Mouse (Mus musculus): Measurements from ENCODE around the gene Zfp90. TPM values are rescaled to one million over a fixed set of nuclear protein-coding genes. Genes with fewer than 3 reads are reported as not detected.

Zfp90 gene
- 32.3 and 32.7 TPM in 2 replicates for polyA plus RNA-seq (2016; fragmentation: Nextera tagmentation; extraction: Ambion mirVana)

DNA sequence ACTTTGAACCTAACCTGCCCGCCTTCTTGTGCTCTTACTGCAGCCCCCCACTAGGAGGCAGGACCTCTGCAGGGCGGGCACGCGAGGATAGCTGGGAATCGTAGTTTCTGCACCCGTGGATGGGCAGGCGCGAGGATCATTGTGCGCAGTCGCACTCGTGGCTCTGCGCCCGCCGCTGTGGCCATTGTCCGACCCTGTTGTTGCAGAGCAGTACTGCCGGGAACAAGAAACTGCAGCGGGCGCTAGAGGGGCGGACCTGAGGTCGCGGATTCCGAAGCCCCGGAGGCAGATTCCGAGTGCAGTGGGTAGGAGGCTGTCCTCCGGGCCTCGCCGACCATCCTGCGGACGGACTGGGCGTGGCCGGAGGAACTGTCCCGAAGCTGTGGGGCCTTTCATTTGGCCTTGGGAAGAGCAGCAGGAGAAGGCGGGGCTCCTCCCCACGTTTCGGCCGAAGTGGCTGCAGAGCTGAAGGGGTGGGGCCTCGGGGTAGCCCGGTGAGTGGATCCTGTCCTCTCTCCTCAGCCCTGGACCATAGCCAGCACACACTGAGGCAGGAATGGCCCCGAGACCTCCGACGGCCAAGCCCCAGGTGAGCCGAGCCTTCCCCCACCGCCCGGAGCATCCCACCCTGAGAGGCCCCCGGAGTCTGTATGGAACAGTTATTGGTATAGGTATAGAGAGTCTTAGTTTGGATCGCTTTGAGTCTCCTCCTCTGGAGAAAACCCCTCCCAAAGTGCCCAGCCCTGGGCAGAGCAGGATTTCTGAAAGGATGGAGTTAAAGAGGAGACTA lies at the start of gene Zfp90:
Gene Zfp90 (plus strand): TSS at position 146 of the 790 bp plus-strand sequence.
- peak; percentile 97 for ATAC-seq (ENCODE audit: low FRiP score, low read depth)
- peaks cover 11% of the 10 kb centered on the region; the same call in 1 of the 2 replicates for H3K4me1 ChIP-seq

DNA sequence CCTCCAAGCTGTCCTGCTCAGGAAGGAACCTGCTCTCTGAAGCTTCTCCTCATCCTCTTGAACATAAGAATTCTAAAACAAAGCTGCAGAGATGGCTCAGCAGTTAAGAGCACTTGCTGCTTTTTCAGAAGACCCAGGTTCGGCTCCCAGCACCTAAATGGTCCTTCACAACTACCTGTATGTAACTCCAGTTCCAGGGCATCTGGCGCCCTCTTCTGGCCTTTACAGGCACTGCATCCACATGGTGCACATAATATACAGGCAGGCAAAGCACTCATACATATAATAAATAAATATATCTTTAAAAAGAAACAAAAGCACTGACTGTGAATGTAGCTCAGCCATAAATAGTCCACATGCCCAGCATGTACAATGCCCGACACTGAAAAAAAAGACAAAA lies 46.6 kb upstream of the Zfp90 start:
- no peak overlapping the region for H3K27ac ChIP-seq
- WGBS = 76% methylated on average over 3 of the region's 3 CpGs
- H3K4me1 ChIP-seq = no peaks in the 10 kb centered on the region
- no peaks in the 10 kb centered on the region for H3K36me3 ChIP-seq
- H3K9me3 ChIP-seq = no peaks in the 10 kb centered on the region
- H3K4me2 ChIP-seq (replicated peaks) = no peak overlapping the region
- H3K27me3 ChIP-seq (replicated peaks) = no peaks in the 10 kb centered on the region
- ATAC-seq (ENCODE audit: low FRiP score, low read depth) = no peak
- H3K9ac ChIP-seq = no peak overlapping the region
- H3K4me3 ChIP-seq = no peak overlapping the region

More for the DNA sequence above, at the start of gene Zfp90:
- peak within 1 kb of the TSS; percentile 85 for H3K9ac ChIP-seq
- peak within 1 kb of the TSS; percentile 72 for H3K4me2 ChIP-seq (replicated peaks)
- peaks cover 38% of the 10 kb centered on the region for H3K36me3 ChIP-seq
- H3K4me3 ChIP-seq = peak within 1 kb of the TSS; percentile 74
- no peaks in the 10 kb centered on the region for H3K27me3 ChIP-seq (replicated peaks)
- WGBS = 1% methylated on average over 46 of the region's 46 CpGs
- peaks cover 8% of the 10 kb centered on the region; the same call in 1 of the 2 replicates for H3K9me3 ChIP-seq
- peak within 1 kb of the TSS; percentile 91 for H3K27ac ChIP-seq

DNA sequence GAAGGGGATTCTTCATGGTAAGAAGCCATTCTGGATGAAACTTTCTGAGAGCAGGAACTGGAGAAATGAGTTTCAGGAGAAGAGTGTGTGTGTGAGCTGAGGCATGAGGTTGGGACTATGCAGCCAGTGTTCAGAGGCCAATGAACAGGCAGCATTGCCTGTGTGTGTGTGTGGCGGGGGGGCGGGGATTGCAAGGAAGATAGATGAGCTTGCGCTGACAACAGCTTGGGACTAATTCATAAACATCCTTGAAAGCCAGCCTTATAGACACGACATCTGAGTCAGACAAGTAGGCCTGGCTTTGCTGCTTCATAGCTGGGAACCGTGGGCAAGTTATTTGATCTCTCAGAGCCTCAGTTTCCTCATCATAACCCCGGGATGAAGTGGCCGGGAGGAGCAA lies 46.1 kb upstream of the Zfp90 start:
- H3K27ac ChIP-seq = no peak overlapping the region
- H3K4me2 ChIP-seq (replicated peaks) = no peak overlapping the region
- no peaks in the 10 kb centered on the region for H3K36me3 ChIP-seq
- H3K4me3 ChIP-seq = no peak overlapping the region
- no peak for ATAC-seq (ENCODE audit: low FRiP score, low read depth)
- H3K4me1 ChIP-seq = no peaks in the 10 kb centered on the region
- 89% methylated on average over 7 of the region's 7 CpGs for WGBS
- H3K9me3 ChIP-seq = no peaks in the 10 kb centered on the region
- H3K27me3 ChIP-seq (replicated peaks) = no peaks in the 10 kb centered on the region
- no peak overlapping the region for H3K9ac ChIP-seq

DNA sequence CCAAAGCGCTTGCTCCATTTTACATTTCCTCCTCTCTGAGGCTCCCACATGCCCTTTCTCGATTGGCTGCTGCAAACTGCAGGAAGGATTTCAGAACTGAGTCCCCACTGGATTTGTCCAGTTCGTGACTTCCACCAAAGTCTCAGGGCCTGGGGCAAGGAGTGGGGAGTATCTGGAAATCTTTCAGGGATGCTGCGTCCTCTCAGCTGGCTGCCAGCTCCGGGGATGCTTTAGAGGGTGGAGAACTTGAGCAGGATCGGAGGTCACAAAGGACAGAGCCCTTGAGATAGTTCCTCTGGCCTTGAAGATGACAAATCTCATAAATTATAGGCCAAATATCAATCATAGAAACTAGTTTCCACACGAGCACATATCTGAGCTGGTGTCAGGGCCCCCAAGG lies 39.2 kb upstream of the Zfp90 start:
- H3K9ac ChIP-seq = no peak overlapping the region
- ATAC-seq (ENCODE audit: low FRiP score, low read depth) = no peak
- H3K4me3 ChIP-seq = no peak overlapping the region
- no peak overlapping the region for H3K4me2 ChIP-seq (replicated peaks)
- H3K27ac ChIP-seq = no peak overlapping the region
- H3K27me3 ChIP-seq (replicated peaks) = no peaks in the 10 kb centered on the region
- no peaks in the 10 kb centered on the region for H3K9me3 ChIP-seq
- H3K36me3 ChIP-seq = no peaks in the 10 kb centered on the region
- peaks cover 7% of the 10 kb centered on the region; the same call in 1 of the 2 replicates for H3K4me1 ChIP-seq
- 79% methylated on average over 7 of the region's 7 CpGs for WGBS

DNA sequence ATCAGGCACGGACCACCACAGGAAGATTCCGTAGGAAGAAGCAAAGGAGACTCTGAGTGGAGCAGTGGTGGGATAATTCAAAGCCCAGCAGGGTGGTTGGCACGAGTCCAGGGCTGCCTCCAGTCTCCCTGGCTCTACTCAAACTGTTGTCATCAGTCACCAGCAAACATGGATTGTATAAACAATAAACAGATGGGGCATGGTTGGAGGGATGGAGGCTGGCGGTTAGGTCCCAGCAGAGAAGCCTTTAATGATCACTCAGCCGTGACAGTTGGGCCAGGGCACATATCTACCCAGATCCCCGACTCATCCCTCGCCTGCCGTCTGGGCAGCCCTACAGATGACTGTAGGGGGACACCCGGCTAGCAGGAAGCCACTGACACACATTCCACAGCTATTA lies 38.3 kb upstream of the Zfp90 start:
- 0 out of 2 replicates have a peak, but pooled peaks have one; percentile 33 for ATAC-seq (ENCODE audit: low FRiP score, low read depth)
- WGBS = 34% methylated on average over 9 of the region's 9 CpGs
- H3K36me3 ChIP-seq = no peaks in the 10 kb centered on the region

DNA sequence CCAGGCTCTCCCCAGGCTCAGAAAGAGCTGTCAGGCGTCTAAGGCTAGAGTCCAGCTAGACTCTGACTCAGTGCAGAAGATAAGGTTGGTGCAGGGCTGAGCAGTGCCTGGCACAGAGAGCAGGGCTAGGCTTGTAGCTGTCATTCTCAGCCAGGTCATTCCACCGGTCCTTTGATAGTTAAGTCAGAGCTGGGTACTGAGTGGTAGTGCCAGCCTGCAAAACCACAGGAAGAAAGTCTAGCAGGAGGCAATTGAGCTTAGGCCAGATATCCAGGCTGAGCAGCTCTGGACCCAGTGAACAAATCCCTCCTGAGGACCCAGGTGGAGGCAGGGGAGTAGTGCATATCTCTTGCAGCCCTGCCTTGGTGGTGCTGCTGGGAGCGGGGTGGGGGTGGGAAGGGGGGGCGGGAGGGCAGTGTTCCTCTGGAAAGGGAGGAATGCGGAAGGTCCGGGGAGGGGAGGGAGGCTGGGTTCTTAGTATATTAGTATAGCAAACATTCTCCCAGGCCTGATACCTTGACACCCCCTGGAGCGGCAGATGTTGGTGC lies 36.6 kb upstream of the Zfp90 start:
- no peak for ATAC-seq (ENCODE audit: low FRiP score, low read depth)

More for the DNA sequence above, 38.3 kb upstream of the Zfp90 start:
- no peaks in the 10 kb centered on the region for H3K9me3 ChIP-seq
- H3K4me3 ChIP-seq = no peak overlapping the region
- H3K4me2 ChIP-seq (replicated peaks) = no peak overlapping the region
- H3K27ac ChIP-seq = no peak overlapping the region
- no peaks in the 10 kb centered on the region for H3K27me3 ChIP-seq (replicated peaks)
- H3K4me1 ChIP-seq = peaks cover 7% of the 10 kb centered on the region; the same call in 1 of the 2 replicates
- H3K9ac ChIP-seq = no peak overlapping the region

DNA sequence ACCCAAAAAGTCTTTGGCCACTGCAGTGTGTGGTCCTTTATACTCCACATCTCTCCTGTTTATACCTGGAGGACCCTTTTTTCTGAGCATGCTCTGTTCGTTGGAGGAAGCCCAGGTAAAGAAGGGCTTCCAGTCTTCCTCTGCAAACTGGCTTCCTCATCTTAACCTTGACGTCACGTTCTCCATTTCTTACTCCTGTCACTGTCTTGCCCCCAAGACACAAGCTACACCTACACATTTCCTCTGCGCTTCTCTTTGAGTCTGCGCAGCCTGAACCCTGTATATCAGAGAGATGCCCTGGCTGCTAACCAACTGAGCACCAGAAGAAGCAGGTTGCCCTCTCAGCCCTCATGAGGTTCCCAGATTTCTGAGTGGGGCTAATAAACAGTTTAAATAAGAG lies 35.8 kb upstream of the Zfp90 start:
- Histone ChIP-seq H3K27me3 (replicated peaks) (no peaks in the 10 kb centered on the region), H3K4me2 (replicated peaks) (no peak overlapping the region), H3K9me3 (no peaks in the 10 kb centered on the region), H3K36me3 (no peaks in the 10 kb centered on the region), H3K4me1 (peaks cover 7% of the 10 kb centered on the region; the same call in 1 of the 2 replicates), H3K27ac (no peak overlapping the region), H3K9ac (no peak overlapping the region), H3K4me3 (no peak overlapping the region)
- no peak for ATAC-seq (ENCODE audit: low FRiP score, low read depth)
- 91% methylated on average over 5 of the region's 5 CpGs for WGBS

More for the DNA sequence above, 36.6 kb upstream of the Zfp90 start:
- Histone ChIP-seq H3K9me3 (no peaks in the 10 kb centered on the region), H3K4me3 (no peak overlapping the region), H3K36me3 (no peaks in the 10 kb centered on the region), H3K27me3 (replicated peaks) (no peaks in the 10 kb centered on the region), H3K27ac (no peak overlapping the region), H3K9ac (no peak overlapping the region), H3K4me1 (peaks cover 7% of the 10 kb centered on the region; the same call in 1 of the 2 replicates), H3K4me2 (replicated peaks) (no peak overlapping the region)
- WGBS = 75% methylated on average over 7 of the region's 7 CpGs

DNA sequence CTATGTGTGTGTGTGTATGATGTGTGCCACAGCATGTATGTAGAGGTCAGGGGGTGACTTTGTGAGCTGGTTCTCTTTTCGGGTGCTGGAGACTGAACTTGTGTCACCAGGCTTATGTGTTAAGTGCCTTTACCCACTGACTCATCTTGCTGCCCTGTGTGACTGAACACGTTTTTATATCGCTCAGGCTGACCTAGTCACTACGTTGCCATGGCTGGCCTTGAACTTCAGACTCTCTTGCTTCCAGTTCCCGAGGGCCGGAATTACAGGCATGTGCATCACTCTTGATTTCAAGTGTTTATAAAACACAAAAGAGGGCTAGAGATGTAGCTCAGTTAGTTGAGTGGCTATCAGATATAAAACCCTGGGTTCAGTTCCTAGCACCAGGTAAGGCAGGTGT lies 34.1 kb upstream of the Zfp90 start:
- 91% methylated on average over 6 of the region's 6 CpGs for WGBS
- ATAC-seq (ENCODE audit: low FRiP score, low read depth) = no peak

DNA sequence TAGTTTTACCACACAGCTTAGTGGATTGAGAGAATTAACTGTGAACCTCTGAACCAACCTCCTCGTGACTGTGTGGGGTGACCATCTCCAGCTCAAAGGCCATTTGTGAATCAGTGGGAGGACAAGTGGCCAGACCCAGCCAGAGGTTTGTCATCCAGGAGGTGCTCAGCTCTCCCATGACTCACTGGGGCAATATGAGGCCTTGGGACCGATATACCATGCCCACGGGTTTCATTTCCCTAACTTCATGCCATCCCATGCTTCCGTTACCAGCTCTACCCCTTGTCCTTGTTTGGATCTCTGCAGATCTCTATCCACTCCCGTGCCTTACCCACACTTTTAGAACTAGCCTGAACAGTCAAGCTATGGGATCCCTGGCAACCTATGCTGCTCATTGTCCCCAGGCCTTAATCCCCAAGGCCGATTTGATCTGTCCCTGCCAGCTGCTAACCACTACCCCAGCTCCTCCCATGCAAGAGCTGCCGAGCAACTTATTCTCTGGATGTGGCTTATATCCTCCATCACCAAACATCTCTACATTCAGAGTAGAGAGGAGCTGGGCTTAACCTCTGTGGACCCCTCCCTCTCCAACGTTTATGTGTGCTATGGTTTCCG lies 27.2 kb upstream of the Zfp90 start:
- 88% methylated on average over 9 of the region's 9 CpGs for WGBS
- no peaks in the 10 kb centered on the region for H3K36me3 ChIP-seq
- no peaks in the 10 kb centered on the region for H3K4me1 ChIP-seq
- H3K27ac ChIP-seq = no peak overlapping the region
- H3K9me3 ChIP-seq = no peaks in the 10 kb centered on the region
- no peak overlapping the region for H3K4me3 ChIP-seq
- ATAC-seq (ENCODE audit: low FRiP score, low read depth) = no peak
- no peak overlapping the region for H3K4me2 ChIP-seq (replicated peaks)
- no peaks in the 10 kb centered on the region for H3K27me3 ChIP-seq (replicated peaks)
- H3K9ac ChIP-seq = no peak overlapping the region

More for the DNA sequence above, 34.1 kb upstream of the Zfp90 start:
- no peaks in the 10 kb centered on the region for H3K27me3 ChIP-seq (replicated peaks)
- H3K4me3 ChIP-seq = no peak overlapping the region
- H3K27ac ChIP-seq = no peak overlapping the region
- no peaks in the 10 kb centered on the region for H3K36me3 ChIP-seq
- no peak overlapping the region for H3K4me2 ChIP-seq (replicated peaks)
- peaks cover 7% of the 10 kb centered on the region; the same call in 1 of the 2 replicates for H3K4me1 ChIP-seq
- H3K9ac ChIP-seq = no peak overlapping the region
- H3K9me3 ChIP-seq = no peaks in the 10 kb centered on the region

DNA sequence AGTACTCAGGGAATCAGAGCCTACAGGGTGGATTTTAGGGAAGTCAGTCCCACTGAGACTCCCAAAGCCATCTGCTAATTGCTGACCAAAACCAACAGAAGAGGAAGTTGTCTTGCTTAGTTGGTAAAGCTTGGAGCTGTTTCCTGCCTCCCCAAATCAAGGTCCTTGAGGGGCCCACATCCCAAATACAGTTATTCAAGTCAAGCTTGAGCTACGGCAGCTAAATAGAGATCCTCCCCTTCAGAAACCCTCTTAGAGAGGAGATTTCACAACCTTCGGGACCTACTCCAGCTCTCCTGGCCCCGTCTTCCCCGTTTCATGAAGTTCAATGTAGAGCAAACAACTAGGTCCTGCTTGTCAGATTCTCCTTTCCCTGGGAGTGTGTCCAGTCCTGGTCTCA lies 20.6 kb upstream of the Zfp90 start:
- 88% methylated on average over 4 of the region's 4 CpGs for WGBS
- no peak overlapping the region for H3K9ac ChIP-seq
- H3K4me3 ChIP-seq = no peak overlapping the region
- H3K4me2 ChIP-seq (replicated peaks) = no peak overlapping the region
- H3K4me1 ChIP-seq = no peaks in the 10 kb centered on the region
- H3K36me3 ChIP-seq = no peaks in the 10 kb centered on the region
- no peak for ATAC-seq (ENCODE audit: low FRiP score, low read depth)
- H3K9me3 ChIP-seq = no peaks in the 10 kb centered on the region
- H3K27ac ChIP-seq = no peak overlapping the region
- no peaks in the 10 kb centered on the region for H3K27me3 ChIP-seq (replicated peaks)

DNA sequence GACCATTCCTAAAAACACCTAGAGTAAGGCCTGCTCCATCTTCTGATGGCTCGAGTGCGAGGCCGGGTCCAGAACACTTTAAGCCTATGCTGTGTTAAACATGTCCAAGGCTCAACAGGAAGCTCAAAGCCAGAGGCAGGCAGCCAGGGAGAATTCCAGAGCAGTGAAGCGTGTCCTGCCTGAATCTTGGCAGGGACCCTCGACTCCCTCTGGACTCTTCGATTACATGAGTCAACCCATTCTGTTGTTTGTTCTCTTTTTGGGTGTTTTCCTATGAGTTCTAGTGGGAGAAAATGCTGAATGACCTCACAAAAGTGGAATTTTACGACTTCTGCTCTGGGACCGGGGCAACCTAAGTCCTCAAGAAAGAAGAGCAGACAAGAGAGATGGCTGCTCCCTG lies 15.4 kb upstream of the Zfp90 start:
- no peaks in the 10 kb centered on the region for H3K27me3 ChIP-seq (replicated peaks)
- no peak overlapping the region for H3K4me2 ChIP-seq (replicated peaks)
- no peak for ATAC-seq (ENCODE audit: low FRiP score, low read depth)
- H3K36me3 ChIP-seq = no peaks in the 10 kb centered on the region
- H3K4me1 ChIP-seq = no peaks in the 10 kb centered on the region; the same call in 1 of the 2 replicates
- no peak overlapping the region for H3K27ac ChIP-seq
- WGBS = 74% methylated on average over 8 of the region's 8 CpGs
- H3K9ac ChIP-seq = no peak overlapping the region
- H3K4me3 ChIP-seq = no peak overlapping the region
- no peaks in the 10 kb centered on the region for H3K9me3 ChIP-seq

DNA sequence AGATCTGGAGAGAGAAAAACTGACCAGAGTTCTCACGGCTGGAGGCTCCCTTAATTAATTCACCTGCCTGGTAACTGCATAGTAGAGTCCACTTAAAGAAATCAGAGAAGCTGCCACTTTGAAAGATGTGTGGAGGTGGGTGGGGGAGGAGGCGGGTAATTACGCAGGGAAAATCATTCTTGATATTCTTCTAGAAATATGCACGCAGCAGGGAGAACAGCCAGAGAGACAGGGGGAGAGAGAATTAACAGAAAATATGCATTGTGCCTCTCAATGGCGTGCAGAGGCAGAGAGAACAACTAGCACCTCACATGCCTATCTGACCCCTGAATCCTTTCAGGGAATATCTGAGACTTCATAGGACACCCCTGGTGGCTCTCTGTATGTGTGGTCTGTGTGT lies 14.9 kb upstream of the Zfp90 start:
- Histone ChIP-seq H3K4me3 (no peak overlapping the region), H3K4me2 (replicated peaks) (no peak overlapping the region), H3K9me3 (no peaks in the 10 kb centered on the region), H3K27me3 (replicated peaks) (no peaks in the 10 kb centered on the region), H3K4me1 (peaks cover 4% of the 10 kb centered on the region), H3K27ac (no peak overlapping the region), H3K9ac (no peak overlapping the region), H3K36me3 (no peaks in the 10 kb centered on the region)
- no peak for ATAC-seq (ENCODE audit: low FRiP score, low read depth)
- 73% methylated on average over 5 of the region's 5 CpGs for WGBS

Measured in neural tube, embryonic 12.5 days (tissue).